Mouse (Mus musculus) ES-Bruce4 (cell line): Measurements from ENCODE around the gene Klhdc8a. TPM values are rescaled to one million over a fixed set of nuclear protein-coding genes. Genes with fewer than 3 reads are reported as not detected.

Experiments
- H3K27ac ChIP-seq: 2 replicates; pipeline ENCODE4 v1.5.1; 2012; ENCODE audit warnings: low read length, inconsistent platforms; ENCODE audit not compliant: insufficient read depth
- H3K27me3 ChIP-seq: 2 replicates; pipeline ENCODE4 v1.6.1; 2012; ENCODE audit warnings: mild to moderate bottlenecking, low read length, inconsistent platforms; ENCODE audit not compliant: control insufficient read depth, poor library complexity, insufficient read depth, severe bottlenecking
- H3K36me3 ChIP-seq: 2 replicates; pipeline ENCODE4 v1.6.1; 2012; ENCODE audit warnings: inconsistent platforms, mild to moderate bottlenecking, low read length, moderate library complexity; ENCODE audit not compliant: control insufficient read depth, poor library complexity, insufficient read depth, severe bottlenecking
- H3K4me1 ChIP-seq: one replicate; pipeline ENCODE4 v1.8.1; 2011; ENCODE audit warnings: low read length; ENCODE audit not compliant: control insufficient read depth, insufficient read depth
- H3K4me3 ChIP-seq: 2 replicates; pipeline ENCODE4 v1.5.1; 2011; ENCODE audit warnings: low read depth, mild to moderate bottlenecking, low read length
- H3K9ac ChIP-seq: 2 replicates; pipeline ENCODE4 v1.6.1; 2012; ENCODE audit warnings: low read depth, mild to moderate bottlenecking, inconsistent platforms; ENCODE audit not compliant: poor library complexity, severe bottlenecking
- H3K9me3 ChIP-seq: replicated peaks from 2 replicates; pipeline ENCODE4 v1.6.1; 2012; ENCODE audit warnings: mild to moderate bottlenecking, low read length, inconsistent platforms; ENCODE audit not compliant: control insufficient read depth, poor library complexity, insufficient read depth, severe bottlenecking
- CTCF ChIP-seq: IDR thresholded peaks from one replicate; pipeline ENCODE4 v1.8.1; 2011; ENCODE audit warnings: low read depth, low read length
- EP300 ChIP-seq: IDR thresholded peaks from 2 replicates; pipeline ENCODE4 v1.6.1; 2011; ENCODE audit warnings: low read depth, low read length; ENCODE audit not compliant: insufficient read depth
- POLR2A ChIP-seq: IDR thresholded peaks from one replicate; pipeline ENCODE4 v1.8.1; 2011; ENCODE audit warnings: low read length; ENCODE audit not compliant: insufficient read depth
- polyA plus RNA-seq: library from polyadenylated mRNA; stranded (reverse); fragments of >200 nt; gene quantifications from 2 replicates; pipeline ENCODE4 v1.2.4, GENCODE M21; 2011; ENCODE audit warnings: low read depth; ENCODE audit not compliant: missing spikeins, insufficient read depth, insufficient read length

Klhdc8a gene
- polyA plus RNA-seq, 1 experiment: 0.60 TPM

GRCm38 (mm10) chr1:132331283-132331682, 32.9 kb downstream of the Klhdc8a start:
- Histone ChIP-seq H3K36me3 (peaks cover 19% of the 10 kb centered on the region), H3K4me1 (peaks cover 18% of the 10 kb centered on the region), H3K4me3 (no peak overlapping the region), H3K9me3 (no peaks in the 10 kb centered on the region), H3K27me3 (no peaks in the 10 kb centered on the region), H3K27ac (no peak overlapping the region), H3K9ac (no peak overlapping the region)
- TF ChIP-seq CTCF: peak; percentile 61
- no peak for TF ChIP-seq POLR2A

- no peak overlapping the region for H3K9ac ChIP-seq
- H3K4me1 ChIP-seq: peaks cover 18% of the 10 kb centered on the region
- H3K4me3 ChIP-seq: no peak overlapping the region
- TF ChIP-seq POLR2A (no peak), CTCF (no peak), EP300 (no peak)
- peak overlapping the region; percentile 70 for H3K27ac ChIP-seq
- H3K9me3 ChIP-seq: no peaks in the 10 kb centered on the region
- peaks cover 15% of the 10 kb centered on the region for H3K36me3 ChIP-seq
- no peaks in the 10 kb centered on the region for H3K27me3 ChIP-seq
Measured at GRCm38 (mm10) chr1:132333201-132333600, 34.8 kb downstream of the Klhdc8a start.

- TF ChIP-seq EP300: peak; percentile 82
- no peak for TF ChIP-seq CTCF
- Histone ChIP-seq H3K4me1 (peaks cover 18% of the 10 kb centered on the region), H3K27ac (peak overlapping the region; percentile 72), H3K36me3 (peaks cover 10% of the 10 kb centered on the region; the same call in 1 of the 2 replicates), H3K4me3 (no peak overlapping the region), H3K27me3 (no peaks in the 10 kb centered on the region), H3K9ac (no peak overlapping the region), H3K9me3 (no peaks in the 10 kb centered on the region)
Measured at GRCm38 (mm10) chr1:132333675-132334141, 35.3 kb downstream of the Klhdc8a start.

GRCm38 (mm10) chr1:132334178-132334801, 35.9 kb downstream of the Klhdc8a start:
- H3K4me3 ChIP-seq: no peak overlapping the region
- H3K27me3 ChIP-seq: no peaks in the 10 kb centered on the region
- TF ChIP-seq EP300: no peak
- TF ChIP-seq CTCF: no peak
- TF ChIP-seq POLR2A: no peak
- H3K9me3 ChIP-seq: no peaks in the 10 kb centered on the region
- peaks cover 8% of the 10 kb centered on the region; the same call in 1 of the 2 replicates for H3K36me3 ChIP-seq
- H3K4me1 ChIP-seq: peaks cover 18% of the 10 kb centered on the region
- peak overlapping the region; percentile 72 for H3K27ac ChIP-seq
- H3K9ac ChIP-seq: no peak overlapping the region

- TF ChIP-seq CTCF: no peak
- TF ChIP-seq POLR2A: no peak
- peak; percentile 55; the same call in 1 of the 2 replicates for TF ChIP-seq EP300
- Histone ChIP-seq H3K4me1 (peaks cover 14% of the 10 kb centered on the region), H3K9me3 (no peaks in the 10 kb centered on the region), H3K36me3 (peaks cover 2% of the 10 kb centered on the region; the same call in 1 of the 2 replicates), H3K9ac (no peak overlapping the region), H3K4me3 (no peak overlapping the region), H3K27ac (no peak overlapping the region), H3K27me3 (no peaks in the 10 kb centered on the region)
Measured at GRCm38 (mm10) chr1:132335378-132335965, 37.0 kb downstream of the Klhdc8a start.

- H3K9ac ChIP-seq: no peak overlapping the region
- H3K36me3 ChIP-seq: no peaks in the 10 kb centered on the region
- H3K9me3 ChIP-seq: no peaks in the 10 kb centered on the region
- no peaks in the 10 kb centered on the region for H3K27me3 ChIP-seq
- no peak for TF ChIP-seq POLR2A
- no peak for TF ChIP-seq CTCF
- TF ChIP-seq EP300: no peak
- peaks cover 16% of the 10 kb centered on the region for H3K4me1 ChIP-seq
- H3K4me3 ChIP-seq: no peak overlapping the region
- no peak overlapping the region for H3K27ac ChIP-seq
Measured at GRCm38 (mm10) chr1:132336921-132337320, 38.5 kb downstream of the Klhdc8a start.
